Mouse (Mus musculus) forebrain, embryonic 12.5 days (tissue): ENCODE results near the gene Lrcol1. TPM values are rescaled to one million over a fixed set of nuclear protein-coding genes. Genes with fewer than 3 reads are reported as not detected.

ENCODE experiments used
- ATAC-seq: fragments of 200-750 bp; cut with Nextera tagmentation; 2 replicates; pipeline ENCODE4 v1.8.0; 2017; ENCODE audit warnings: moderate TSS enrichment; ENCODE audit not compliant: low FRiP score
- H3K27ac ChIP-seq: fragments of 300-500 bp; sonication (generic); 2 replicates; pipeline ENCODE4 v1.5.1; 2016; ENCODE audit warnings: mild to moderate bottlenecking
- H3K27me3 ChIP-seq: fragments of 300-500 bp; sonication (generic); 2 replicates; pipeline ENCODE4 v1.6.1; 2016; ENCODE audit warnings: mild to moderate bottlenecking
- H3K36me3 ChIP-seq: fragments of 300-500 bp; sonication (generic); replicated peaks from 2 replicates; pipeline ENCODE4 v1.6.1; 2016; ENCODE audit warnings: mild to moderate bottlenecking
- H3K4me1 ChIP-seq: fragments of 300-500 bp; sonication (generic); 2 replicates; pipeline ENCODE4 v1.6.1; 2016
- H3K4me2 ChIP-seq: fragments of 300-500 bp; sonication (generic); 2 replicates; pipeline ENCODE4 v1.6.1; 2016; ENCODE audit warnings: mild to moderate bottlenecking, moderate library complexity
- H3K4me3 ChIP-seq: fragments of 300-500 bp; sonication (generic); replicated peaks from 2 replicates; pipeline ENCODE4 v1.5.1; 2016; ENCODE audit warnings: mild to moderate bottlenecking
- H3K9ac ChIP-seq: fragments of 300-500 bp; sonication (generic); 2 replicates; pipeline ENCODE4 v1.6.1; 2016; ENCODE audit warnings: mild to moderate bottlenecking
- H3K9me3 ChIP-seq: fragments of 300-500 bp; sonication (generic); 2 replicates; pipeline ENCODE4 v1.6.1; 2016
- WGBS: fragments of 180-500 bp; shearing (Covaris S2); methylation state at CpG from one replicate; pipeline ENCODE4 v1.1.7; 2016; 5-methylcytosine and 5-hydroxymethylcytosine counted together
- polyA plus RNA-seq: library from polyadenylated mRNA; unstranded; fragments of >200 nt; fragmentation: Nextera tagmentation; extraction: Ambion mirVana; gene quantifications from 2 replicates; pipeline ENCODE4 v1.2.1, GENCODE M21; 2016

The Lrcol1 gene
- polyA plus RNA-seq, 1 experiment from 2014 or later: not detected

DNA sequence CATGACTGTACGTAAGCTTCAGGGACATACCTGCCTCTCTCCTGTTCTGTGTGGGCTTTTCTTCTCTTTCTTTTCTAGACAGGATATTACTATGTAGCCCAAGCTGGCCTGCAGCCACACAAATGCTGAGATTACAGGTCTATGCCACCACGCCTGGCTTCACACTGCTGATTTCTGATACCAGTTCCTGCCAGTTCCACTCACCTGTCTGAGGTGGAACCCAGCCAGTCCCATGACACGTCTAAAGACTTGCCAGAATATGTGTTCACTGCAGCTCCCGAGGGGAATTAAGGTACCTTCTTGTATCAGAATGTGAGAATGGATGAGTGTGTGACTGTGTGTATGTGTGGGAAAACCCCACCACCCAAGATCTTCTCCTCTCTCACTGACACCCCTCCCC, 46.1 kb downstream of the Lrcol1 start:
- Histone ChIP-seq H3K4me1 (peaks cover 17% of the 10 kb centered on the region), H3K27me3 (peaks cover 4% of the 10 kb centered on the region; the same call in 1 of the 2 replicates), H3K9me3 (no peaks in the 10 kb centered on the region), H3K27ac (no peak overlapping the region), H3K4me2 (no peak overlapping the region), H3K9ac (no peak overlapping the region), H3K4me3 (no peak overlapping the region), H3K36me3 (no peaks in the 10 kb centered on the region)
- WGBS: 83% methylated on average over 4 of the region's 4 CpGs
- no peak for ATAC-seq

- Histone ChIP-seq H3K36me3 (no peaks in the 10 kb centered on the region), H3K9ac (no peak overlapping the region), H3K4me1 (peaks cover under 1% of the 10 kb centered on the region; the same call in 1 of the 2 replicates), H3K9me3 (no peaks in the 10 kb centered on the region), H3K4me3 (no peak overlapping the region), H3K4me2 (no peak overlapping the region), H3K27me3 (peaks cover 4% of the 10 kb centered on the region; the same call in 1 of the 2 replicates), H3K27ac (no peak overlapping the region)
- ATAC-seq: no peak; the same call in 1 of the 2 replicates
- WGBS: 82% methylated on average over 5 of the region's 5 CpGs
These were observed 48.2 kb downstream of the Lrcol1 start for GRCm38 (mm10) chr5:110392727-110393126.

GRCm38 (mm10) chr5:110395006-110395661, 50.6 kb downstream of the Lrcol1 start:
- Histone ChIP-seq H3K27me3 (no peaks in the 10 kb centered on the region), H3K27ac (no peak overlapping the region), H3K4me2 (no peak overlapping the region), H3K9ac (no peak overlapping the region), H3K36me3 (no peaks in the 10 kb centered on the region), H3K9me3 (no peaks in the 10 kb centered on the region), H3K4me3 (no peak overlapping the region), H3K4me1 (no peaks in the 10 kb centered on the region)
- WGBS: 87% methylated on average over 5 of the region's 5 CpGs
- no peak for ATAC-seq

DNA sequence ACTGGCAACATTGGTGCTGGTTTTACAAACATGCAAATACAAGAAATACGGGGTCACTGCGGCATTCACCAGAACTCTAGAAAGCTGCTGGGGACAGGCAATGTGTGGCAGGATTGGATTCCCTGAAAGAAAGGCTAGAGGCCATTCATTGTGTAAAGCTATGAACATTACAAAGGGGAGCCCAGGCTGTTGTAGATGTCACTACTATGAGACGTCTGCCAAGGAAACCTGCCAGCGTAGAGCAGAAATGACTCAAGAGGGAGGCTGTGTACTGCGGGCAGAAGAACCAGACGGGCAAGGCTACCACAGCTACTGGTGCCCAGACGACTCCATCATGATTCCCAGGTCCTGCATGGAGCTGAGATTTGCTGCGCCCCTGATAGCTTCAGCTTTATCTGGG, 56.6 kb downstream of the Lrcol1 start:
- no peaks in the 10 kb centered on the region for H3K9me3 ChIP-seq
- no peak overlapping the region for H3K4me2 ChIP-seq
- no peak overlapping the region for H3K9ac ChIP-seq
- peaks cover 13% of the 10 kb centered on the region for H3K4me1 ChIP-seq
- no peak for ATAC-seq
- 77% methylated on average over 8 of the region's 8 CpGs for WGBS
- H3K27me3 ChIP-seq: no peaks in the 10 kb centered on the region
- no peak overlapping the region for H3K27ac ChIP-seq
- H3K4me3 ChIP-seq: no peak overlapping the region
- H3K36me3 ChIP-seq: no peaks in the 10 kb centered on the region

DNA sequence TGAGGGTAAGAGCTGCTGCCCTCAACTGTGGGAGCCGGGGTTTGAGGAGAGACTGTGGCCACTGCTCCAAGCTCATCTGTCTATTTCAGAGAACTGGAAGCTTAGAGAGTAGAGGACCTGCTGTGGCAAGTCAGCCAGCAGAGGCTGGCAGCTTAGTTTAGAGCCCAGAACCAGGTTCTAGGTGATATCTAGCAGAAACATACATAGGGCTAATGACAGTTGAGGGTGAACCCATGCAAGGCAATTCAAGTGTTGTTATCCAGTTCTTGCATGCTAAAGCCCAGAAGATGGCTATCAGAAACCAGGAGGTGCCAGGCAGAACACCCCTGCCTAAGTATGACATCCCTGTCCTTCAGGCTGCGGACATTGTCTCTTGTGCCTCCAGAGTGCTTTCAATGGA, 58.0 kb downstream of the Lrcol1 start:
- no peaks in the 10 kb centered on the region for H3K36me3 ChIP-seq
- no peaks in the 10 kb centered on the region for H3K27me3 ChIP-seq
- H3K9me3 ChIP-seq: no peaks in the 10 kb centered on the region
- H3K4me2 ChIP-seq: no peak overlapping the region
- peaks cover 27% of the 10 kb centered on the region for H3K4me1 ChIP-seq
- no peak for ATAC-seq
- H3K4me3 ChIP-seq: no peak overlapping the region
- no peak overlapping the region for H3K27ac ChIP-seq
- 96% methylated on average over 2 of the region's 2 CpGs for WGBS
- no peak overlapping the region for H3K9ac ChIP-seq

GRCm38 (mm10) chr5:110403931-110404330, 59.4 kb downstream of the Lrcol1 start:
- no peak for ATAC-seq
- peaks cover 28% of the 10 kb centered on the region for H3K4me1 ChIP-seq
- H3K27me3 ChIP-seq: no peaks in the 10 kb centered on the region
- H3K27ac ChIP-seq: no peak overlapping the region
- no peak overlapping the region for H3K9ac ChIP-seq
- H3K36me3 ChIP-seq: no peaks in the 10 kb centered on the region
- H3K4me2 ChIP-seq: no peak overlapping the region
- WGBS: 41% methylated on average over 3 of the region's 3 CpGs
- no peak overlapping the region for H3K4me3 ChIP-seq
- no peaks in the 10 kb centered on the region for H3K9me3 ChIP-seq

Other genes with a start within 250 kb of the Lrcol1 start
- gene Plcxd1, start 244.8 kb upstream of the Lrcol1 start, polyA plus RNA-seq: 1.1 and 1.2 TPM in 2 replicates
- gene Gtpbp6, start 236.5 kb upstream of the Lrcol1 start, polyA plus RNA-seq: 39.3 and 44.4 TPM in 2 replicates
- 12.4 and 13.0 TPM in 2 replicates for gene Zfp605, start 234.6 kb upstream of the Lrcol1 start, polyA plus RNA-seq
- 79.2 and 81.8 TPM in 2 replicates for gene Chfr, start 208.9 kb upstream of the Lrcol1 start, polyA plus RNA-seq
- 23.0 and 24.6 TPM in 2 replicates for gene Golga3, start 168.0 kb upstream of the Lrcol1 start, polyA plus RNA-seq
- gene Ankle2, start 113.7 kb upstream of the Lrcol1 start, polyA plus RNA-seq: 37.3 and 39.0 TPM in 2 replicates
- gene Pgam5, start 74.8 kb upstream of the Lrcol1 start, polyA plus RNA-seq: 87.3 and 88.7 TPM in 2 replicates
- 10.4 and 11.7 TPM in 2 replicates for gene Pxmp2, start 58.5 kb upstream of the Lrcol1 start, polyA plus RNA-seq
- 45.4 and 46.1 TPM in 2 replicates for gene Pole, start 58.4 kb upstream of the Lrcol1 start, polyA plus RNA-seq
- gene P2rx2, start 1.5 kb upstream of the Lrcol1 start, polyA plus RNA-seq: 1.8 and 1.9 TPM in 2 replicates
- gene Fbrsl1, start 103.8 kb downstream of the Lrcol1 start, polyA plus RNA-seq: 39.5 and 39.8 TPM in 2 replicates
- 3.6 and 6.0 TPM in 2 replicates for gene Galnt9, start 199.6 kb downstream of the Lrcol1 start, polyA plus RNA-seq